Mouse (Mus musculus) MEL (cell line): ENCODE data around the gene Gm20695. TPM values are rescaled to one million over a fixed set of nuclear protein-coding genes. Genes with fewer than 3 reads are reported as not detected.
A peak's percentile ranks its signal among the peaks of the same experiment; 100 is the strongest.

Experiments
- DNase-seq: peaks from one replicate; pipeline ENCODE4 v3.0.0; 2011; ENCODE audit warnings: low read depth, low spot score
- H3K27ac ChIP-seq: 2 replicates; pipeline ENCODE4 v1.5.1; 2012; ENCODE audit warnings: low read depth, mild to moderate bottlenecking, control low read depth, low read length, moderate library complexity; ENCODE audit not compliant: control insufficient read depth
- H3K27me3 ChIP-seq, 2 experiments: fragments of 150-350 bp in 1 of 2; sonication (generic) in 1 of 2; 2 replicates each; pipeline ENCODE4 v1.6.1; 2012; ENCODE audit warnings: low read length in 2 of 2, mild to moderate bottlenecking in 2 of 2, improper control_type of control experiment in 1 of 2, moderate library complexity in 1 of 2; ENCODE audit not compliant: insufficient read depth in 2 of 2, control insufficient read depth in 1 of 2
- H3K36me3 ChIP-seq, 2 experiments: 2 replicates each; pipeline ENCODE4 v1.6.1; 2012 to 2014; ENCODE audit warnings: low read length in 2 of 2, improper control_type of control experiment in 1 of 2, inconsistent platforms in 1 of 2, mild to moderate bottlenecking in 1 of 2; ENCODE audit not compliant: insufficient read depth in 2 of 2, control insufficient read depth in 1 of 2
- H3K4me1 ChIP-seq, 2 experiments: fragments of 150-350 bp in 1 of 2; sonication (generic) in 1 of 2; 2 replicates each; pipeline ENCODE4 v1.6.1; 2012; ENCODE audit warnings: low read length in 2 of 2, improper control_type of control experiment in 1 of 2, mild to moderate bottlenecking in 1 of 2; ENCODE audit not compliant: insufficient read depth in 2 of 2, control insufficient read depth in 1 of 2
- H3K4me3 ChIP-seq, 2 experiments: fragments of 150-350 bp in 1 of 2; sonication (generic) in 1 of 2; 2 replicates each; pipeline ENCODE4 v1.5.1; 2012; ENCODE audit warnings: low read depth in 2 of 2, low read length in 2 of 2, mild to moderate bottlenecking in 2 of 2, moderate library complexity in 2 of 2, control low read depth in 1 of 2, improper control_type of control experiment in 1 of 2; ENCODE audit not compliant: control insufficient read depth in 1 of 2, insufficient read depth in 1 of 2
- H3K79me2 ChIP-seq: 2 replicates; pipeline ENCODE4 v1.6.1; 2012; ENCODE audit warnings: mild to moderate bottlenecking, low read length, moderate library complexity; ENCODE audit not compliant: control insufficient read depth, poor library complexity, insufficient read depth
- H3K9ac ChIP-seq: 2 replicates; pipeline ENCODE4 v1.6.1; 2012; ENCODE audit warnings: low read depth, mild to moderate bottlenecking, control low read depth, low read length, moderate library complexity; ENCODE audit not compliant: control insufficient read depth, poor library complexity, severe bottlenecking
- H3K9me3 ChIP-seq: fragments of 150-350 bp; sonication (generic); replicated peaks from 2 replicates; pipeline ENCODE4 v1.6.1; 2012; ENCODE audit warnings: mild to moderate bottlenecking, low read length, improper control_type of control experiment, moderate library complexity; ENCODE audit not compliant: insufficient read depth
- CHD1 ChIP-seq: IDR thresholded peaks from 2 replicates; pipeline ENCODE4 v1.6.1; 2012; ENCODE audit warnings: low read depth, mild to moderate bottlenecking, inconsistent platforms, low read length, improper control_type of control experiment
- CHD2 ChIP-seq: IDR thresholded peaks from 2 replicates; pipeline ENCODE4 v1.6.1; 2011; ENCODE audit warnings: low read length, improper control_type of control experiment
- CTCF ChIP-seq, 3 experiments: IDR thresholded peaks in 2 of 3; conservative IDR thresholded peaks in 1 of 3; 2 replicates each; pipeline ENCODE4 v1.5.1; 2011 to 2012; ENCODE audit warnings: low read length in 3 of 3, low read depth in 2 of 3, mild to moderate bottlenecking in 2 of 3, improper control_type of control experiment in 1 of 3, inconsistent platforms in 1 of 3, mixed read lengths in 1 of 3, moderate library complexity in 1 of 3; ENCODE audit not compliant: control insufficient read depth in 1 of 3, insufficient read depth in 1 of 3, poor library complexity in 1 of 3, severe bottlenecking in 1 of 3
- E2F4 ChIP-seq: IDR thresholded peaks from 2 replicates; pipeline ENCODE4 v1.6.1; 2011; ENCODE audit warnings: low read depth, low read length, improper control_type of control experiment, borderline replicate concordance
- ELF1 ChIP-seq: IDR thresholded peaks from 2 replicates; pipeline ENCODE4 v1.6.1; 2014; ENCODE audit warnings: low read depth, mild to moderate bottlenecking, inconsistent platforms, low read length, improper control_type of control experiment, moderate library complexity
- ETS1 ChIP-seq: IDR thresholded peaks from 2 replicates; pipeline ENCODE4 v1.6.1; 2012; ENCODE audit warnings: low read depth, mild to moderate bottlenecking, inconsistent platforms, low read length, improper control_type of control experiment, moderate library complexity
- GATA1 ChIP-seq: IDR thresholded peaks from 2 replicates; pipeline ENCODE4 v1.6.1; 2011; ENCODE audit warnings: low read depth, low read length, improper control_type of control experiment
- HCFC1 ChIP-seq: IDR thresholded peaks from 2 replicates; pipeline ENCODE4 v1.6.1; 2012; ENCODE audit warnings: low read depth, mild to moderate bottlenecking, inconsistent platforms, low read length, improper control_type of control experiment, moderate library complexity
- KAT2A ChIP-seq: conservative IDR thresholded peaks from 2 replicates; pipeline ENCODE4 v1.6.1; 2012; ENCODE audit warnings: low read depth, low read length, improper control_type of control experiment, inconsistent platforms
- MAFK ChIP-seq: IDR thresholded peaks from 2 replicates; pipeline ENCODE4 v1.6.1; 2011; ENCODE audit warnings: low read depth, mild to moderate bottlenecking, low read length, improper control_type of control experiment, borderline replicate concordance
- MAX ChIP-seq: IDR thresholded peaks from 2 replicates; pipeline ENCODE4 v1.6.1; 2011; ENCODE audit warnings: low read length, improper control_type of control experiment
- MAZ ChIP-seq: IDR thresholded peaks from 2 replicates; pipeline ENCODE4 v1.6.1; 2012; ENCODE audit warnings: low read depth, mild to moderate bottlenecking, inconsistent platforms, low read length, improper control_type of control experiment
- MEF2A ChIP-seq: IDR thresholded peaks from 2 replicates; pipeline ENCODE4 v1.6.1; 2014; ENCODE audit warnings: low read depth, mild to moderate bottlenecking, inconsistent platforms, low read length, improper control_type of control experiment; ENCODE audit not compliant: poor library complexity, insufficient replicate concordance, severe bottlenecking; ENCODE audit errors: extremely low read depth
- MXI1 ChIP-seq: IDR thresholded peaks from 2 replicates; pipeline ENCODE4 v1.6.1; 2011; ENCODE audit warnings: mild to moderate bottlenecking, low read depth, low read length, improper control_type of control experiment
- MYC ChIP-seq: IDR thresholded peaks from 2 replicates; pipeline ENCODE4 v1.6.1; 2011; ENCODE audit warnings: low read depth, mild to moderate bottlenecking, low read length, improper control_type of control experiment, moderate library complexity
- NELFE ChIP-seq: IDR thresholded peaks from 2 replicates; pipeline ENCODE4 v1.6.1; 2011; ENCODE audit warnings: low read depth, low read length, improper control_type of control experiment
- NRF1 ChIP-seq: IDR thresholded peaks from 2 replicates; pipeline ENCODE4 v1.6.1; 2014; ENCODE audit warnings: low read depth, mild to moderate bottlenecking, inconsistent platforms, low read length, improper control_type of control experiment, moderate library complexity; ENCODE audit not compliant: poor library complexity, insufficient read depth, severe bottlenecking
- POLR2A ChIP-seq, 2 experiments: IDR thresholded peaks; 2 replicates each; pipeline ENCODE4 v1.6.1; 2011 to 2012; ENCODE audit warnings: low read length in 2 of 2, mild to moderate bottlenecking in 2 of 2, control low read depth in 1 of 2, improper control_type of control experiment in 1 of 2, low read depth in 1 of 2, moderate library complexity in 1 of 2; ENCODE audit not compliant: control insufficient read depth in 1 of 2, insufficient read depth in 1 of 2, poor library complexity in 1 of 2
- POLR2AphosphoS2 ChIP-seq: IDR thresholded peaks from 2 replicates; pipeline ENCODE4 v1.6.1; 2011; ENCODE audit warnings: low read length, improper control_type of control experiment
- POLR2AphosphoS5 ChIP-seq: IDR thresholded peaks from 2 replicates; pipeline ENCODE4 v1.6.1; 2012; ENCODE audit warnings: low read depth, borderline replicate concordance, mild to moderate bottlenecking, inconsistent platforms, low read length, moderate library complexity, mixed read lengths
- RAD21 ChIP-seq: IDR thresholded peaks from 2 replicates; pipeline ENCODE4 v1.6.1; 2011; ENCODE audit warnings: mild to moderate bottlenecking, low read depth, low read length, improper control_type of control experiment
- SIN3A ChIP-seq: IDR thresholded peaks from 2 replicates; pipeline ENCODE4 v1.6.1; 2012; ENCODE audit warnings: low read length, improper control_type of control experiment, inconsistent platforms
- SMC3 ChIP-seq: IDR thresholded peaks from 2 replicates; pipeline ENCODE4 v1.6.1; 2011; ENCODE audit warnings: low read depth, low read length, improper control_type of control experiment
- TBP ChIP-seq: IDR thresholded peaks from 2 replicates; pipeline ENCODE4 v1.8.0; 2011; ENCODE audit warnings: low read depth, low read length, improper control_type of control experiment
- USF1 ChIP-seq: IDR thresholded peaks from 2 replicates; pipeline ENCODE4 v1.6.1; 2014; ENCODE audit warnings: low read depth, mild to moderate bottlenecking, inconsistent platforms, low read length, improper control_type of control experiment, moderate library complexity
- polyA plus RNA-seq, 2 experiments: library from polyadenylated mRNA; stranded (reverse) in 1 of 2; unstranded in 1 of 2; fragments of >175 nt in 1 of 2; fragments of >200 nt in 1 of 2; gene quantifications; 2 replicates each; pipeline versions ENCODE4 v1.2.1 to v1.2.4; 2012; ENCODE audit warnings: low replicate concordance in 2 of 2, low read depth in 1 of 2; ENCODE audit not compliant: insufficient read length in 2 of 2, insufficient read depth in 1 of 2, missing spikeins in 1 of 2
- total RNA-seq: library from RNA; depleted of rRNA; stranded (reverse); fragments of 300-350 nt; gene quantifications from 2 replicates; pipeline ENCODE4 v1.2.3, GENCODE M21; 2012

The Gm20695 gene
- total and polyA plus RNA-seq, 3 experiments = 0.62 TPM; not detected in 2

DNA sequence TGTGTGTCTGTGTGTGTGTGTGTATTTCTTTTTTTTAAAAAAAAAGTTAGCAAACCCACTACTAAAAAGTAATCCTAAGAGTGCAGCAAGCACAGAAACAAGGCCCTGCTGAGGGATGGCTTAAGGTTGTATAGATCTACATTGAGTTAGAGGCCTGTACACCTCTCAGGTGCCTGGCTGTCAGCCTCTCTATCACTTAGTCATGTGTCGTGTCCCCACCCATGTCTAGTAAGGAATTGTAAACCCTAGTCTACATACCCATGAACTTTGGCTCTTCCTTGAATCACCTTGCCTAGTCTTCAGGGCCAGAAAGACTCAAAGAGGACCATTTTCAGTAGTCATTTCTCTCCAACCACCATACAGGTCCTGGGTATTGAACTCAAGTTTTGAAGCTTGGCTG, 12.1 kb downstream of the Gm20695 start:
- DNase-seq = no peak
- H3K9ac ChIP-seq = no peak overlapping the region
- 0 out of 2 replicates have a peak, but pooled peaks cover 2% of the 10 kb centered on the region for H3K79me2 ChIP-seq
- H3K4me1 ChIP-seq = peaks cover 0 to 14% of the 10 kb centered on the region in 2 experiments; a peak in 3 of 4 replicates
- H3K9me3 ChIP-seq = no peaks in the 10 kb centered on the region
- H3K27ac ChIP-seq = no peak overlapping the region
- no peak overlapping the region for H3K4me3 ChIP-seq
- no peak for TF ChIP-seq CTCF (IDR thresholded peaks at IDR 0.05 in 2 of 3, conservative IDR thresholded peaks at IDR 0.05 in 1 of 3; ENCODE audit: control insufficient read depth in 1 of 3, insufficient read depth in 1 of 3, low read depth in 2 of 3, low read length in 3 of 3, poor library complexity in 1 of 3, severe bottlenecking in 1 of 3)
- H3K36me3 ChIP-seq = peaks cover 7 to 13% of the 10 kb centered on the region in 2 experiments
- H3K27me3 ChIP-seq = no peaks in the 10 kb centered on the region

DNA sequence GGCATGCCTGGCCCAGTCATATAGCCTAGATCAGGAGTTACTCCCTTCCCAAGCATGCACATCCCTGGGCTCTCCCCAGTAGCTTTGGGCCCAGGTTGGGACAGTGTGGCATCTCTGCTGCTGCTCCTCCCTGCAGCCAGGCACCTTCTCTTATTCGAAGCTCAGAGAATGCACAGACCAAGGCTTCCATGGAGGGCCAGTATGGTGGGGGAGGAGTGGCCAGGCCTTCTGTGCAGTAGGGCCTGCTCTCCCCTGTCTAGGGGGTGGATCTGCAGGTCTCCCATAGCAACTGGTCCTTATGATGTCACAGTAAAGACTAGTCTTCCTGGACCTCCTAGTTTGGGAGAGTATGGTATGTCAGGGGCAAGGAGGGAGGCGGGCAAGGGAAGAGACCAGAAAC, 23.0 kb downstream of the Gm20695 start:
- Histone ChIP-seq H3K9me3 (no peaks in the 10 kb centered on the region), H3K79me2 (peaks cover 13% of the 10 kb centered on the region), H3K4me3 (no peak overlapping the region), H3K9ac (no peak overlapping the region), H3K27ac (no peak overlapping the region), H3K4me1 (peaks cover 0 to 3% of the 10 kb centered on the region in 2 experiments; a peak in 1 of 4 replicates), H3K27me3 (no peaks in the 10 kb centered on the region), H3K36me3 (peaks cover 5 to 8% of the 10 kb centered on the region in 2 experiments)
- DNase-seq = no peak
- TF ChIP-seq MAX = no peak
- TF ChIP-seq GATA1 = no peak

DNA sequence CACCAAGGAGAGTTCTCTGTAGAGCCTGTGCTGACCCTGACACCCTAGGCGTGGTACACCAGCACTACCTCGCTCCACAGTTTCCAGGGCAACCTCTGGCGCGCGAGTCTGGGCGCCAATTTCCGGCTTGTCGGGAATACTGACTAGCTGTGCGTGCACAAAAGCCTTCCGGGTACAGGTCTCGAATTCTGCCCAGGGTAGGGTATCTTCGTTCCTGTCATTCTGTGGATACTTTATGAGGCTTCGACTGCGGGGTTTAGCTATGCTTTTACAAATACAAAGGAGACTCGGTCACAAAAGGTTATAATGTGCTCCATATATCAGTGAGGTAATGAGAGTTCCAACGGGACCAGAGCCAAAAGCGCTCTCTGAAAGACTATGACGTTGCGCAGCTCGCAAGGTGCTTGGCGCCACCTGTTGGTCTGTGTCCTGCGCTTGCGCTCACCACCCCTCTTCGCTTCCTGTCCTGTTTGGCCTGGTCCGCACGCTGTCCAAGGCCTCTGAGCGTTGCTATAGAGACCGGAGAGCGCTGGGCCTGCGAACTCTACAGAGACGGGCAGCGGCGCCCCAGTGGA, 24.2 kb downstream of the Gm20695 start, which contains the start of the genes 1700037C18Rik and Cluap1:
1700037C18Rik (minus strand) TSS at position 153 of the 575 bp plus-strand sequence.
Cluap1 (plus strand) TSS at position 265 of the 575 bp plus-strand sequence.
- Histone ChIP-seq H3K79me2 (peaks cover 13% of the 10 kb centered on the region), H3K27me3 (no peaks in the 10 kb centered on the region), H3K27ac (peak within 1 kb of the TSS; percentile 97), H3K9ac (peak within 1 kb of the TSS; percentile 87), H3K4me3 (peak within 1 kb of the TSS; percentile 75 to 94), H3K9me3 (no peaks in the 10 kb centered on the region), H3K36me3 (peaks cover 5 to 10% of the 10 kb centered on the region in 2 experiments), H3K4me1 (peaks cover 0 to 3% of the 10 kb centered on the region in 2 experiments; a peak in 1 of 4 replicates)
- peak; percentile 96 for DNase-seq
- peak; percentile 37 for TF ChIP-seq RAD21
- TF ChIP-seq MAFK = no peak
- no peak for TF ChIP-seq MEF2A
- no peak for TF ChIP-seq CHD1
- peak; percentile 89 for TF ChIP-seq HCFC1
- TF ChIP-seq POLR2A (IDR thresholded peaks at IDR 0.05; ENCODE audit: control insufficient read depth in 1 of 2, insufficient read depth in 1 of 2, low read depth in 1 of 2, low read length in 2 of 2, poor library complexity in 1 of 2) = peak; percentile 46 to 66; a peak in 3 of 4 replicates
- peak; percentile 27; the same call in 1 of the 2 replicates for TF ChIP-seq SMC3
- TF ChIP-seq MAZ = no peak
- peak; percentile 61 to 78 (median 62) for TF ChIP-seq CTCF (IDR thresholded peaks at IDR 0.05 in 2 of 3, conservative IDR thresholded peaks at IDR 0.05 in 1 of 3; ENCODE audit: control insufficient read depth in 1 of 3, insufficient read depth in 1 of 3, low read depth in 2 of 3, low read length in 3 of 3, poor library complexity in 1 of 3, severe bottlenecking in 1 of 3)
- peak; percentile 60 for TF ChIP-seq NELFE
- no peak; the same call in 1 of the 2 replicates for TF ChIP-seq KAT2A
- TF ChIP-seq NRF1 = peak; percentile 77
- peak; percentile 74; the same call in 1 of the 2 replicates for TF ChIP-seq ELF1
- TF ChIP-seq MYC = peak; percentile 76
- peak; percentile 24; the same call in 1 of the 2 replicates for TF ChIP-seq ETS1
- peak; percentile 92 for TF ChIP-seq TBP
- no peak for TF ChIP-seq CHD2
- no peak for TF ChIP-seq POLR2AphosphoS5
- peak; percentile 84 for TF ChIP-seq MXI1
- peak; percentile 73; the same call in 1 of the 2 replicates for TF ChIP-seq POLR2AphosphoS2
- no peak for TF ChIP-seq USF1
- peak; percentile 96 for TF ChIP-seq SIN3A
- peak; percentile 66 for TF ChIP-seq E2F4
